Mouse (Mus musculus) E14TG2a.4 (cell line): ENCODE data around the gene Fam171b.

Experiments used
- H3K27me3 ChIP-seq: 2 replicates; pipeline ENCODE4 v1.6.1; 2014; ENCODE audit warnings: low read length, control low read depth; ENCODE audit not compliant: insufficient read depth
- H3K36me3 ChIP-seq: 2 replicates; pipeline ENCODE4 v1.6.1; 2014; ENCODE audit warnings: low read length, control low read depth; ENCODE audit not compliant: insufficient read depth
- H3K4me1 ChIP-seq: replicated peaks from 2 replicates; pipeline ENCODE4 v1.6.1; 2014; ENCODE audit warnings: low read depth, low read length, control low read depth
- H3K4me3 ChIP-seq: replicated peaks from 2 replicates; pipeline ENCODE4 v1.5.1; 2014; ENCODE audit warnings: mild to moderate bottlenecking, low read length
- H3K9me3 ChIP-seq: 2 replicates; pipeline ENCODE4 v1.6.1; 2014; ENCODE audit warnings: low read length, control low read depth
- CTCF ChIP-seq: conservative IDR thresholded peaks from 2 replicates; pipeline ENCODE4 v1.5.1; 2014; ENCODE audit warnings: low read length
- NANOG ChIP-seq: IDR thresholded peaks from 2 replicates; pipeline ENCODE4 v1.6.1; 2014; ENCODE audit warnings: borderline replicate concordance, low read length, mixed read lengths
- POU5F1 ChIP-seq: IDR thresholded peaks from 2 replicates; pipeline ENCODE4 v1.6.1; 2014; ENCODE audit warnings: low read length, borderline replicate concordance

Fam171b gene

DNA sequence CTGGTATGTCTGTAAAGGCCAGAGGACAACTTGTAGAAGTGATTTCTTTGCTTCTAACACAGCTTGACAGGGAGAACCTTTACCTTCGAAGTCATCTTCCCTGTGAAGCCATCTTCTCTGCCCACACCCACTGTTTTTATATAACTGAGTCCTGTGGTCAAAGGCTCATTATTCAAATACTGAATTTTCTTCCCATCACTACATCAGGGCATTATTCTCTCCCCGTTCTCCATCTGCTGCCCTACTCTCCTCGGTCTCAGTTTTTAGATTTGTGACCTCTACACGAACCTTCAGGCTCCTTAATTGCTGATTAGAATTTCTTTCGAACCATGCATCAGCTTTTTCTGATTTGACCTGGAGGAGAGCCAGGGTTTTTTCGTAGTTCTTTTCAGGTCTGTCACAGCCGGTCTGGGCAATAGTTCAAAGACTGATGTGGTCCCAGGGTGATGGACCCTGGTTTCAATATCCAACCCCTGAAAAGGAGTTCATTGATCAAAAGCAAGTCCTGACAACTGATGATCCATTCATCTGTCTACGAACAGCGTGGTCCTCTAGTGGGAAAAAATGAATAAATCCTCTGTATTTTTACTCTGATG lies 14.4 kb upstream of the Fam171b start:
- H3K4me1 ChIP-seq, result no peaks in the 10 kb centered on the region
- no peaks in the 10 kb centered on the region for H3K9me3 ChIP-seq
- no peak overlapping the region for H3K4me3 ChIP-seq
- TF ChIP-seq NANOG (no peak), POU5F1 (no peak), CTCF (no peak)
- H3K27me3 ChIP-seq, result no peaks in the 10 kb centered on the region
- peaks cover 80% of the 10 kb centered on the region for H3K36me3 ChIP-seq

DNA sequence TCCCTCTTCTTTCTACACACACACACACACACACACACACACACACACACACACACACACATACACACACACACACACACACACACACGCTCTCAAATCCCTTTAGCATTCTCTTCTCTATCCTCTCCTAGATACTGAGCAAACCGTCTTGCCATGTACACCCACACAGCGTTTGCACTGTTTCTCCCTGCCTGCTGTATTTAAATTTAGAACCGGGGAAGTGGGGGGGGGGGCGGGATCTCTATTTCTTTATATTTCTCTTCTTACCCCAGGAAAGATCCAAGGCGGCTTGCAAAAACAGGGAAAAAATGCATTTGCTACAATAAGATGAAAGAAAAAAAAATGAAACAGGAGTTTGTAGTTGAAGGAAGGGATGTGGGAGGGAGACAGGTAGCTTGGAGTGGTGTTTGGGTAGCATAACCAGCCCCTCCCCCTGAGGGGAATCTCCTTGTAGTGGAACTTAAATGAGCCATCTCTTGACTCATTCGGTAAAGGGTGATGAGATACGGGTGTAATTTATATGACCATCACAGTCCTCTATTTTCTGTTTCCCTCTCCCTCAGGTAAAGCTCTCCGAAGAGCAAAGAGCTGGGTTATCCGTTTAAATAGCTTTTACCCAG lies 947 bp downstream of the Fam171b start:
- TF ChIP-seq CTCF (no peak), NANOG (no peak), POU5F1 (no peak)
- peaks cover 35% of the 10 kb centered on the region for H3K27me3 ChIP-seq
- H3K9me3 ChIP-seq, result peaks cover 14% of the 10 kb centered on the region
- H3K36me3 ChIP-seq, result no peaks in the 10 kb centered on the region
- H3K4me1 ChIP-seq, result peaks cover 3% of the 10 kb centered on the region
- H3K4me3 ChIP-seq, result no peak overlapping the region

DNA sequence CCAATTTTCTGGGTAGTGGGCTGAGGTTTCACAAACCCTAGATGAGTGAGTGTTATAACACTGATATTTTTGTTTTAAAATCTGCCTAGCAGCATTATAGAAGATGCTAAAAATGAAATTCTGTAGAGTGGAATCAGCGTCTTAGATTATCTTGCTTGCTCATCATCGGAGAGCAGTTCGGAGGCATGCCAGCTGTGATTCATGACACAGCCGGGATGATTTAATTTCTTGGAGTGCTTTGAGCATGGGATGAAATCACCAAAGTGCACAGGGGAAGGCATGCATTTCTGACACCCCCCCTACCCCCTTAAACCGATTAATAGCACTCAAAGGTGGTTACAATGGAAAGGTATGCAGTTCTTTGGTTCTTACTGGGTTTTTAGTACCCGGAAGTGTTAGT lies 1.6 kb downstream of the Fam171b start:
- Histone ChIP-seq H3K4me3 (no peak overlapping the region), H3K27me3 (peaks cover 35% of the 10 kb centered on the region)
- TF ChIP-seq POU5F1 (no peak), NANOG (no peak), CTCF (no peak)

DNA sequence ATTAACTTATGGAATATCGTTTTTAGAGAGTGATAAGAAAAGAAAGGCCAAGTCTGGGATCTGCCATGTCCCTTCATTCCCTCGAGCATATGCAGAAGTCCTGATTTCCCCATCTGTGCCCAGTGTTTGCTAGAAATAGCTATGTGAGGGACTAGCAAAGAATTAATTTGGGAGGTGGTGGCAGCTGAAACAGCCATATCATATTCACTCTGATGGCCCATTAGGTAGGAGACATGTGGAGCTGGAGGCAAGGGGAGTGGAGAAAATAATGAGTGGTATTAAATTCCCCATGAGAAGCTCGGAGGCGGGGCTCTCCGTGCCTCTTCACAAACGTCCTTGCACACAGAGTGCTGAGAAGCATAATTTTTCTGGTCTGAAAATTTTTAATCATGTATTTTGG lies 3.7 kb downstream of the Fam171b start:
- H3K4me3 ChIP-seq, result no peak overlapping the region
- TF ChIP-seq NANOG, result no peak
- TF ChIP-seq POU5F1, result no peak
- TF ChIP-seq CTCF, result no peak

More for the DNA sequence above, 1.6 kb downstream of the Fam171b start:
- peaks cover 14% of the 10 kb centered on the region for H3K9me3 ChIP-seq
- no peaks in the 10 kb centered on the region for H3K36me3 ChIP-seq
- H3K4me1 ChIP-seq, result peaks cover 3% of the 10 kb centered on the region

DNA sequence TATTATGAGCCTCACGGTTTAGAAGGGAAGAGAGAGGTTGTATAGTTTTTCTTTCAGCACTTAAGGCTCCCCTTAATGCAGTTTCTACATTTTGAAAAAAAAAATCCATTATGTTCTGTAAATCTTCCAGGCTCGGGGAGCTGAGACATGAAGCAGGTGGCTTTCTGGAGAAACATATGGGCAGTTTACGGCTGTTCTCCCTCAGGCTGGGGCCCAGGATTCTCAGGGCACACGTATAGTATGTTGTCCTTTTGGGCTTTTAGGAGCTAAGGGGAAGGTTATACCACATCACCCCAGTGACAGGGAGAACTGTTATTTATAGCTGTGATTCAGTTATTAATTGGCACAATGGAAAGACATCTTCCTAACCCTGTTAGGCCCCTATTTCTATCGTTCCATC lies 12.7 kb downstream of the Fam171b start:
- Histone ChIP-seq H3K36me3 (no peaks in the 10 kb centered on the region), H3K4me1 (no peaks in the 10 kb centered on the region)
- TF ChIP-seq CTCF (no peak), POU5F1 (no peak), NANOG (no peak)

More for the DNA sequence above, 3.7 kb downstream of the Fam171b start:
- no peaks in the 10 kb centered on the region for H3K36me3 ChIP-seq
- peaks cover 14% of the 10 kb centered on the region for H3K9me3 ChIP-seq
- H3K27me3 ChIP-seq, result peaks cover 26% of the 10 kb centered on the region
- peaks cover 3% of the 10 kb centered on the region for H3K4me1 ChIP-seq

DNA sequence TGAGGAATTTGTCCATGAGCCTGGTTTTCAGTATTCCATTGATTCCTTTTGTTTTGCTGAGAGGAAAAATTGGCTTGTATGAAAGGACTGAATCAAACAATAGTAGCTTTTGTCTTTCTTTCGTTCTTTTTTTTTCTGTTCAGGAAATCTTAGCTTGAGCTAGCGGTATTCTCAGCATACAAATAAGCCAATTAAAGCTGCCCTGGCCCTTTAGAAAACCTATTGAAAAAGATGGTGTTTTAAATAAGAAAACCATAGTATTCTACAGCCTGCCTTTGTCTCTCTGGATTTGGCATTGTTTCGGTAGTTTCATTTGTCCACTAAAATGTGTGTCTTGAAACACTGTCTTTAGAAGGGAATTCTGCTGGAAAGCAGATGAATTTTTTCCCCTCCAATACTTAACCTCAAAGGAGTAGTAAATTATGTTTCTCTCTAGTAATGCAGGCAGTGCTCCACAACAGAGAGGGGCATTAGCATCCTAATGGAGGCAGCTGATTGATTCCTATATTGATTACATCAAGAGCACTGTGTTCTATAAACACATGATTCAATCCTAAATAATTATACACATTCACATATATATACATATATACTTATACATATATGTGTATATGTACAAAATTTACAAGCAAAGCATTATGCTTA lies 16.6 kb downstream of the Fam171b start:
- H3K4me3 ChIP-seq, result no peak overlapping the region
- H3K9me3 ChIP-seq, result no peaks in the 10 kb centered on the region
- H3K36me3 ChIP-seq, result no peaks in the 10 kb centered on the region
- no peaks in the 10 kb centered on the region for H3K27me3 ChIP-seq
- TF ChIP-seq POU5F1, result no peak
- no peaks in the 10 kb centered on the region for H3K4me1 ChIP-seq

More for the DNA sequence above, 12.7 kb downstream of the Fam171b start:
- Histone ChIP-seq H3K9me3 (no peaks in the 10 kb centered on the region), H3K4me3 (no peak overlapping the region), H3K27me3 (no peaks in the 10 kb centered on the region)

DNA sequence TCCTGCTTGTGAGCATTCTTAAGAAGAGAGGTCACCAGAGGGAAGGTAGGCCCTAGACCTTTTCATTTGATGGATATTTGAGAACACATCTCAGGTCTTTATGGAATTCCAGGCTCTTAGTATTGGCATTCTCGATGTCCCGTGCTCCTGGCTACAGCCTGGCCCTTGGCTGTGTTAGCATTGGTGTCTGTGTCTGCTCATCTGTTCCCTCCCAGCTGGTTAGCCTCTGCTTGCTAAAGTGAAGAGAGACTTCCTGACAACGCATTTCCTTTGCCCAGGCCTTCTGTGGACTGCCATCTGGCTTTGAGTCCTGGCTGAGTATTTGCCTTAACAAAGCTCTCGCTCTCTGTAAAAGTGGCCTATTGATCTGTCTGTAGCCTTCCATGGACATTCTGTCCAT lies 20.5 kb downstream of the Fam171b start:
- no peak overlapping the region for H3K4me3 ChIP-seq
- H3K36me3 ChIP-seq, result no peaks in the 10 kb centered on the region
- H3K27me3 ChIP-seq, result no peaks in the 10 kb centered on the region
- TF ChIP-seq POU5F1 (no peak), NANOG (no peak), CTCF (no peak)
- H3K4me1 ChIP-seq, result no peaks in the 10 kb centered on the region
- no peaks in the 10 kb centered on the region for H3K9me3 ChIP-seq

DNA sequence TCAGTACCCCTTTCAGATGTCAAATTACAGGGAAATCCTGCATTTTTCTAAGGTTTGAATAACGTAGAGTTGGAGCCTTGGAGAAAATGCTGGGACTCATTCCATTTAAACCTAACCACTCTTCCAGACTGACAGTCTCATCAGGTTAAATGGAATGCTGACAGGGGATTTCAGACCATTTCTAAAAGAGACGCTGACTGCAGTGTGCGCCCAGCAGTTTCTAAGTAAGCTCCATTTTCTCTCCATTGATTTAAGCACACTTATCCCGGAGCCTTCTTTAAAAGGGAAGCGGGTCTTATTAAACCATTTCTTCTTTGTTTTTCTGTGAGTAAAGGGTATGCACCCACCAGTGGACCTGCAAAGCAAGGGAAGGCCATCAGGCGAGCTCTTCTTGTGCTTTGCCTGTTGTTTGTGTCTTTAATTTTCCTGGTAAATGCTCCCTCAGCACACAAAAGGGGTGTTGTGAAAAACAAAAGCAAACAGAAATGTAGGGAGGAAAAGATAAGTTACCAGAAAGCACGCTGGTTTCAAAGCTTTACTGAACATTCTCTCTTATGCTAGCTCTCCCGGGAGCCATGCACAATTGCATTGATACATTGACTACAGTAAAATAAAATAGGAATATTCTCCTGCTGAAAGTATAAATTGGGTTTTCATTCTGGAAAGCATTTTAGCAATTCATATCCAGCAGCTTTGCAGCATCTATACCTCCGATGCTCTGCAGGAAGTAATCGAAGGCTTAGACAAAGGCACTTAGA lies 23.1 kb downstream of the Fam171b start:
- no peak for TF ChIP-seq NANOG
- TF ChIP-seq CTCF, result no peak
- TF ChIP-seq POU5F1, result no peak
- H3K4me1 ChIP-seq, result no peaks in the 10 kb centered on the region

More for the DNA sequence above, 23.1 kb downstream of the Fam171b start:
- Histone ChIP-seq H3K4me3 (no peak overlapping the region), H3K9me3 (no peaks in the 10 kb centered on the region), H3K36me3 (no peaks in the 10 kb centered on the region), H3K27me3 (no peaks in the 10 kb centered on the region)
